ENCODE assay signal across 27 mouse cellular contexts in the genomic region with DNA sequence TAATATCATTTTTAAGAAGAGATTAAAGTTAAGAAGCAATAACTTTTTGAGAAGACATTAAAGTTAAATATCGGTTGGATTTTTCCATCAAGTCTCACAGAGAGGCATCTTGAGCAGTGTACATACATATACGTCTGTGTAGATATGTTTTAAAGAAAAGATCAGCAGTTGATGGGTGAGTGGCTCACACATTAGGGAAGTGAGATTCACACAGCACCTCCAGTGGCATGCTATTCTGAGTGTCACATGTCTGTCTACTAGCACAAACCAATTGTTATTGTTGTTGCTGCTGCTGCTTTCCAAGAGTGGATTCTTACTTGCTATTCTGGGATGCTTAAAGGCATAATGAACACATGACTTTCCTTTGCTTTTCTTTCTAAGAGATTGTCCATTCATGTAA. TPM values are rescaled to one million over a fixed set of nuclear protein-coding genes. Genes with fewer than 3 reads are reported as not detected.
"Had no signal": no experiment of that assay in that cellular context is flagged by ENCODE, and none has a peak within 500 bp of the region (broad histone marks: within the 10 kb centered on the region; RNA-seq: fewer than 3 reads in every experiment).

No protein-coding gene starts in this region.

- H3K4me3 ChIP-seq: layer of hippocampus, adult 2 months; liver, embryonic 13.5 days; midbrain, embryonic 15.5 days; myocyte; neural tube, embryonic 13.5 days had no signal

- H3K9ac ChIP-seq: liver, embryonic 13.5 days; midbrain, embryonic 15.5 days; neural tube, embryonic 13.5 days had no signal

- DNase-seq: kidney, adult 2 months; kidney, postnatal 25 days; layer of hippocampus, adult 9-11 months; liver, embryonic 13.5 days; lung, adult 2 months; thymus, postnatal 25 days had no signal

- ATAC-seq: intestine, postnatal 0 days; midbrain, embryonic 15.5 days had no signal

- H3K27ac ChIP-seq: kidney, postnatal 0 days; layer of hippocampus, adult 2 months; liver, embryonic 13.5 days; macrophage; midbrain, embryonic 15.5 days; neural tube, embryonic 13.5 days; stomach, postnatal 0 days had no signal

- H3K27me3 ChIP-seq: liver, embryonic 13.5 days; midbrain, embryonic 15.5 days; neural tube, embryonic 13.5 days had no signal

- H3K36me3 ChIP-seq: liver, embryonic 13.5 days; midbrain, embryonic 15.5 days; neural tube, embryonic 13.5 days had no signal

- H3K4me1 ChIP-seq: liver, embryonic 13.5 days; midbrain, embryonic 15.5 days; neural tube, embryonic 13.5 days had no signal

RNA-seq across cellular contexts. Expression of a gene that starts 5.3 kb away (rescaled TPM):
- total RNA-seq: layer of hippocampus, adult 2 months; layer of hippocampus, postnatal 25 days; megakaryocyte-erythroid progenitor cell, adult 5-6 weeks had no signal
- polyA plus RNA-seq: myocyte had no signal

RNA-seq across cellular contexts. Expression of a gene that starts 6.3 kb away (rescaled TPM):
- total RNA-seq: layer of hippocampus, adult 2 months; layer of hippocampus, postnatal 25 days; left cerebral cortex, adult 18-20 months; left cerebral cortex, postnatal 36 days had no signal
- polyA plus RNA-seq: myocyte had no signal

RNA-seq across cellular contexts. Expression of a gene that starts 16.7 kb away (rescaled TPM):
- total RNA-seq: layer of hippocampus, adult 2 months; layer of hippocampus, postnatal 25 days; left cerebral cortex, adult 18-20 months; left cerebral cortex, postnatal 36 days; liver, adult 2 months; megakaryocyte-erythroid progenitor cell, adult 5-6 weeks had no signal
- polyA plus RNA-seq: kidney, embryonic 14.5 days; large intestine, adult 2 months; limb, embryonic 11.5 days; liver, adult 2 months; liver, embryonic 16.5 days; macrophage; midbrain, embryonic 11.5 days; myocyte; neural tube, embryonic 13.5 days; small intestine, adult 2 months; spleen, adult 2 months; stomach, embryonic 14.5 days; stomach, postnatal 0 days had no signal

RNA-seq across cellular contexts. Expression of a gene that starts 49.4 kb away (rescaled TPM):
- total RNA-seq: megakaryocyte-erythroid progenitor cell, adult 5-6 weeks had no signal

RNA-seq across cellular contexts. Expression of a gene that starts 59.9 kb away (rescaled TPM):
- total RNA-seq: layer of hippocampus, adult 2 months; layer of hippocampus, postnatal 25 days had no signal
- polyA plus RNA-seq: myocyte had no signal
